12 mouse cellular contexts compared by ENCODE assay signal in the genomic region with DNA sequence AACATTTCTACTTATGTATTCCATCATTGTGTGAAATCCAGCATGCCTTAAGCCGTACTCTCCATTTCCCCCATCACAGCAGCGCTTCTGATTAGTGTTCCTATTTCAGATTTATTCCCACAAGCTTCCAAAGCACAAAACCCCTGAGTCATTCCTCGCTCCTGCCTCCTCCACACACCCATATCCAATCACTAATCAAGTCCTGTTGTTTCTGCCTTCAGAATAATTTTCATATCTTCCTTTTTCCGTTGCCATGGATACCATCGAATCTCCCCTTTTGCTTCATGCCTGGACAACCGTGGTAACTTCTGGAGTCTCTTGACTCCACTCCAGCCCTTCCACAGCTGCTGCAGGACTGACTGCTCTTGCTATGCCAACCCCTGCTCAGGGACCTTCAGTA.
DNase-seq lines count a peak whose midpoint lies in the region; ATAC-seq and TF ChIP-seq lines count a peak whose summit lies in the region.
"Had no signal": no experiment of that assay in that cellular context is flagged by ENCODE, and none has a peak within 500 bp of the region (broad histone marks: within the 10 kb centered on the region; RNA-seq: fewer than 3 reads in every experiment).

No protein-coding gene starts in this region.

- H3K9me3 ChIP-seq in hindbrain, embryonic 14.5 days (ENCODE audit: control insufficient read depth, low read length): peaks cover 4% of the 10 kb centered on the region; the same call in 1 of the 2 replicates

- TF ChIP-seq POLR2A in thymus, adult 2 months (IDR thresholded peaks at IDR 0.05; ENCODE audit: control insufficient read depth, extremely low read depth, insufficient read depth, low read length, poor library complexity): no peak

- no peak overlapping the region for H3K9ac ChIP-seq in hindbrain, embryonic 14.5 days
- H3K9ac ChIP-seq: limb, embryonic 13.5 days had no signal

- H3K4me1 ChIP-seq in hindbrain, embryonic 14.5 days (replicated peaks; ENCODE audit: control insufficient read depth, insufficient read depth, low read length): peaks cover 14% of the 10 kb centered on the region; the same call in 1 of the 2 replicates
- no peaks in the 10 kb centered on the region for H3K4me1 ChIP-seq in thymus, adult 2 months (replicated peaks; ENCODE audit: control insufficient read depth, insufficient read depth, low read length)

- H3K27me3 ChIP-seq in hindbrain, embryonic 14.5 days (ENCODE audit: control insufficient read depth, insufficient read depth, low read length): no peaks in the 10 kb centered on the region
- H3K27me3 ChIP-seq in thymus, adult 2 months (ENCODE audit: control insufficient read depth, insufficient read depth, low read length): no peaks in the 10 kb centered on the region
- H3K27me3 ChIP-seq: limb, embryonic 13.5 days had no signal

- intact Hi-C loops in left cerebral cortex, postnatal 25 days (cut with DNase I): no loop called here

- ATAC-seq in hindbrain, embryonic 14.5 days (ENCODE audit: low FRiP score): 0 out of 2 replicates have a peak, but pooled peaks have one; percentile 18

- H3K4me2 ChIP-seq in hindbrain, embryonic 14.5 days (replicated peaks): no peak overlapping the region
- H3K4me2 ChIP-seq: limb, embryonic 13.5 days had no signal

- DNase-seq in frontal cortex, postnatal 36 days (ENCODE audit: low spot score in 2 of 2): peak; percentile 54 to 70
- DNase-seq in frontal cortex, postnatal 14 days (ENCODE audit: low spot score in 2 of 2): no peak
- DNase-seq in brain, adult 2 months (ENCODE audit: low read depth, low spot score): peak; percentile 90
- peak; percentile 43 for DNase-seq in hindbrain, embryonic 14.5 days (ENCODE audit: low spot score)
- peak; percentile 60 to 85 for DNase-seq in left cerebral cortex, postnatal 25 days (ENCODE audit: low spot score in 2 of 2)
- no peak for DNase-seq in thymus, adult 2 months
- DNase-seq in adrenal gland, postnatal 4 days (ENCODE audit: low spot score in 2 of 2): no peak
- no peak for DNase-seq in adrenal gland, postnatal 36 days
- DNase-seq: cerebellum, adult 8-10 months; gastrocnemius, adult 2 months; lung, postnatal 36 days had no signal

- H3K27ac ChIP-seq in hindbrain, embryonic 14.5 days: peak overlapping the region; percentile 70
- H3K27ac ChIP-seq in thymus, adult 2 months (ENCODE audit: control insufficient read depth, insufficient read depth, low read length): no peak overlapping the region
- H3K27ac ChIP-seq: gastrocnemius, adult 2 months; limb, embryonic 13.5 days had no signal

- no peak for TF ChIP-seq CTCF in thymus, adult 2 months (IDR thresholded peaks at IDR 0.05; ENCODE audit: borderline replicate concordance, control insufficient read depth, extremely low read depth, insufficient read depth, low read length, poor library complexity)

- no peak overlapping the region for H3K4me3 ChIP-seq in hindbrain, embryonic 14.5 days (replicated peaks; ENCODE audit: low read length)
- no peak overlapping the region for H3K4me3 ChIP-seq in thymus, adult 2 months (ENCODE audit: control insufficient read depth, insufficient read depth, low read length)
- H3K4me3 ChIP-seq: gastrocnemius, adult 2 months; limb, embryonic 13.5 days had no signal

- no peaks in the 10 kb centered on the region for H3K36me3 ChIP-seq in hindbrain, embryonic 14.5 days (replicated peaks; ENCODE audit: control insufficient read depth, insufficient read depth)
- H3K36me3 ChIP-seq in thymus, adult 2 months (ENCODE audit: control insufficient read depth, insufficient read depth, low read length): no peaks in the 10 kb centered on the region
- H3K36me3 ChIP-seq: limb, embryonic 13.5 days had no signal

- 57% methylated on average over 6 of the region's 6 CpGs for WGBS in hindbrain, embryonic 14.5 days
- WGBS in thymus, adult 2 months: 84% methylated on average over 6 of the region's 6 CpGs

Comparison
In these comparisons a context has a peak if more than half of its experiments do, and no peak if none do; other contexts are left out.
1. DNase-seq: peak in frontal cortex, postnatal 36 days (2 of 2), brain, adult 2 months (single experiment), hindbrain, embryonic 14.5 days (single experiment) and left cerebral cortex, postnatal 25 days (2 of 2); none in frontal cortex, postnatal 14 days (0 of 2), thymus, adult 2 months (single experiment), adrenal gland, postnatal 4 days (0 of 2) and adrenal gland, postnatal 36 days (0 of 2).